Mouse (Mus musculus) WW6 (cell line): ENCODE measurements around the gene Mcu.

Experiments
- DNase-seq: peaks from one replicate; pipeline ENCODE4 v3.0.0-alpha.2; 2013; ENCODE audit warnings: low read depth, low spot score

The Mcu gene

DNA sequence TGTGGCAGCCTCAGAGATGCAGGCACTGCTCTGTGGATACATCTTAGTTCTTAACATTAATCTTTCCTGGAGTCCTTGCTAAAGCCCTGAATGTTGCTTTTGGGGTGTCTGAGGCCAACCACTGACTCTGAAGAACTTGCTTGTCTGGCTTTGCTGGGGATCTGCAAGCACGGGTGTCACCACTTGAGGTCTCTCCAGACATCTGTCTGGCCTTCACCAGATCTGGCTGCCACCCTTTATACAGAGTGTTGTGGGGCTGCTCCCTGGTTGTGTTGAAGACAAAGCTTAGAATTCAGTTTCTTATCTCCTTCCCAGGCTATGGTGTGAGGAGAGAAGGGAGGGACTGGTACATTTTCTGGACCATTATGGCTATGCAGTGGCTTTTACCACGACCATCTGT lies 122.4 kb downstream of the Mcu start:
- no peak for DNase-seq

DNA sequence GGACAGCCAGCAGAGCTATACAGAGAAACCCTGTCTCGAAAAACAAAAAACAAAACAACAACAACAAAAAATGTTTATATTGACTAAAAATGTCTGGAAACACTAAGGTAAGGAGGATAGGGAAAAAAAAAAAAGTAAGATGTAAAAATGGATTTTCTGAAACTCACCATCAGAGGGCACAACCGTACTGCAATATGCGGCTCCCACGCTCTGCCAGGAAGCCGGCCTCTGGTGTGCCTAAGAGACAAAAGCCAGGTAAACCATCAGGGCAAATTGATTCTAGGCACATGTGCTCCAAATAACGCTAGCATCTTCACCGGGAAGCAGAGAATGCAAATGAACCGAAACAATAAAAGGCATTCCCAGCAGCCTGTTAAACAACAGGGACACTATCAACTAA lies 125.6 kb downstream of the Mcu start:
- no peak for DNase-seq

DNA sequence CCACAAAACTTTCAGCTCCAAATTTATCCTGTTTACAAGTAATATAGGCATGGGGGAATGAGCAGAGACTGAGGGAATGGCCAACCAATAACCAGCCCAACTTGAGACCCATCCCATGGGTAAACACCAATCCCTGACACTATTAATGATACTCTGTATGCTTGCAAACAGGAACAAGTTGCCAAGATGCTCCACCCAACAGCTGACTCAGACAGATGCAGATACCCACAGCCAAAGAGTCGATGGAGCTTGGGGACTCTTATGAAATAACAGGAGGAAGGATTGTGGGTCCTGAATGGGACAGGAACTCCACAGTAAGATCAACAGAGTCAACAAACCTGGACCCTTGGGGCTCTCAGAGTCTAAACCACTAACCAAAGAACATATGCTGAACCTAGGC lies 127.1 kb downstream of the Mcu start:
- no peak for DNase-seq

DNA sequence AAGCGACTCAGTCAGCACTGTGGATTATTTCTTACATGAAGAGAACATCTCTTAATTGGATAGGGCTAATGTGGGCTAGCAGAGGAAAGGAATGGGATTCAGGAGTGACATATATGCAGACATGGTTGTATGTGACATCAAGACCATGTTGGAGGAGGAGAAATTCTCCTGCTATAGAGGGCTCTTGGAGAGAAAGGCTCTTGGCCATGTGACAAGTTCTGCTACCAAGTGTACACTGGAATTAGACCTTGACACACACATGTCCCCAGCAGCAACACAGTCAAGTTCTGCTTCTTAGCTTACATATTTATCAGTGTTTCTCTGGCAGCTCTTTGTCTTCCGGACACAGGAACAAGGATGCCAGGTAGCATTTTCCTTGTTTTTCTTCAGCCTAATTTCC lies 129.1 kb downstream of the Mcu start:
- DNase-seq: no peak

DNA sequence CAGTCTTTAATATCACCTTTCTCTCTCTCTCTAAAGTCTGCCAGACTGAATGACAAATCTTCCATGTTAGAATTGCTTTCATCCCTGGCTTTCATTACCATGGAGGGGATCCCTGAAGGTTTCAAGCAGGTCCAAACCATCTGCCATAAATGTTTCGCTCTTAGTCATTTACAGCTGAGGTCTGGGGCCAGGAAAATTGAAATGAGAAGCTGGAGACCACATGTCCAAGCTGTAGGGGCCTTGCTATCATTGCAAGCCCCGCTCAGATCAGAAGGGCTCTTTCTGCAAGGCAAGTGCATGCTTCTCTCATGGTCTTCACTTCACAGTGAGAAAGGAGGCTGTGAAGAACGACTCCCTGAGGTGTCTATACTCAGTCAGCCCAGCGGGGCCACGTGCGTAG lies 132.2 kb downstream of the Mcu start:
- DNase-seq: no peak

DNA sequence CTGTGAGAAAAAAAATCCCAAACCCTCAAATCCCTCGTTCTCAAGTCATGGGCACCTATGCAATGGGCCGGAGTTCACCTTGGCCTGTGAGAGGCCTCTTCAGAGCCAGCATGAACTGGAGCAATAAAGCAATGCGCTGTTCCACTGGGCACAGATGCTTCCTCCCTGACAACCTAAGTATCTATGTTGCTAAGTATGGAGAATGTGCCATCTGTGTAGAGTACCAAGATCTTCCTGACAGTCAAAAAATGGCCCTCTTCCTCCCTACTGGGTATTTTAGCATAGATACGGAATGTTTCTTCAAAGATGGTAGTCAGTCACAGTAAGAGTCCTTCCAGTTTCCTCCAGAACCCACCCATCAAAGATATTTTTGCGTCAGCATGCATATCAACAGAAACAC lies 135.1 kb downstream of the Mcu start:
- no peak for DNase-seq

DNA sequence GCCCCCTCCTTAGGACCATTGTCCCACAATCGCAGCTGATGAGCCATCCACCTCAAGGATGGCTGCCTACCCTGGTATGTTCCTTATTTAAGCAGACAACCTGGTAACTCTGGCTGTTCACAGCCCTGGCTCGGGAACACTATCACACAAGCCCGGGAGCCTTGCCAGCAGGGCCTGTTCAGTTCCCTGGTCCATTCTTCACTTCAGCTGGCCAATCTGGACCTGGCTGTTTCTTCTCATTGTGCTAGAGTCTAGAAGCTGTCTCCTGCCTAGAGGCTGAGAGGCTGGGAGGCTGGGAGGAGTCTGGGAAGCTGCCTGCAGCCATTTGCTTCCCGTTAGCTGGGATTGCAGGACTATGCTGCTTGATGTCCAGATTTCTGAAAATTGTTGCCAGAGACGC lies 146.0 kb downstream of the Mcu start:
- no peak for DNase-seq

DNA sequence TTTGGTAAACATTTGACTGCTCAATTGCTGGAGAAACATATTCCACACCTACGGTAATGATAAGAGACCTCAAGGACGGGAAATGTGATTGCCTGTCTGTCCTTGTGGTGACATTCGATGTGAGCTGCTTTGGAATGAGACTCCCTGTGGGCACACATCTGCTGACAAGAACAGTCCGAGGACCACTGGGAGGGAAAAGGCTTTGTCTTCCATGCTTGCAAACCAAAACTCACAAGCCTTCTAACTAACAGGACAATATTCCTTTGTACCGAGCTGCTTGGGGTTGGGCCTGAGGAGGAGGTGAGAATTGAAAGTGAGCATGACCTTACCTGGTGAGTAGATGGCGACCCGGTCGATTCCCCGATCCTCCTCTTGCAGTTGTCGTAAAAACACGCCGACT lies 149.2 kb downstream of the Mcu start:
- no peak for DNase-seq

DNA sequence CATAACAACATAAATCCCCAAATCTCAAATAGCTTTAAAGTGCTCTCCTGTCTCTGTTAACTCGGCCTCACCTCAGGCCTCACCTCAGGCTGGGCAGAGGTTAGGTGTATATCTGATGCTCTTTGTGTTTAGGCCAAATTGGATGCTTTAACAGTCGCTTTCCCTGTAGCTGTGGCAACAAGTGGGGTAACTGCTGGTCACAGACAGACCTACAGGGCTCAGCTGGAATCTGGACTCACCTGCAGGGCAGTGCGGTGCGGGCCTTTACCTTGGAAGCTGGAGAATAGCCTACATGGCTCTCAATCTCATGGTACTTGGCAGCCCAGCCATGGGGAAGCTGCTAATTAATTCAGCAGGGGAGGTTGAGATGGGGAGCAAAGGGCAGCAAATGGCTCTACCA lies 149.9 kb downstream of the Mcu start:
- no peak for DNase-seq

DNA sequence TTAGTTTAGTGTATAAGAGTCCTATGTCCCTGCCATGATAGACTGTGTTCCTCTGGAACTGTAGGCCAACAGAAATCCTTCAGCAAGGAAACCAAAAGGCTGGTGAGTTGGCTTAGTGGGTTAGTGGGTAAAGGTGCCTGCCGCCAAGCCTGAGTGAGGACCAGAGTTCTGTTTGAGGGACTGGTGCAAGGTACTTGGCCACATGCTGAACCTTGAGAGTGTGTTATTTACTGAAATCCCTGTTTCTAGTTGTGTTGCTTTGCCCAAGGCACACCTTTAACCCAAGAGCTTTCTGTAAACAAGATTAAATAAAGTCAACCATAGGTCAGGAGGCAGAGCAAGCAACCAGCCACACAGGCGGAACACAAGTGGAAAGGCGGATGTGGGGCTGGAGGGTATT lies 150.9 kb downstream of the Mcu start:
- DNase-seq: no peak

DNA sequence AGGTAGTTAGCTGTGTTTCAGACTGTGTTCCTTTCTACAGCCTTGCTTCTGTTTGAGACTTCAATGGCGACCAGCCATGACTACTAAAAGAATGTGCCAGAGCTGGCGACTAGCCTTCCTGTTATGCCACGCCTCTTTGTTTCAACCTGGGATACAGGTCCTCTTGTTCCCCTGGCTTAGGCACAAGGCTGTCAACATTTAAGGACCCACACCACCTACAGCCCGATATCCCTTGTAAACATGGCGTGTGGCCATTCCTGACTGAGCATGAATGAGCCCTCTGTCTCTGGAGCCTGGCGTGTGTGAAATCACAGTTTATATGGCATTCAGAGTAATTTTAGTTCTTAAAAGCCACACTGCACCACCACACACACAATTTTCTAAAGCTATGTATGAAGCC lies 154.2 kb downstream of the Mcu start:
- no peak for DNase-seq

DNA sequence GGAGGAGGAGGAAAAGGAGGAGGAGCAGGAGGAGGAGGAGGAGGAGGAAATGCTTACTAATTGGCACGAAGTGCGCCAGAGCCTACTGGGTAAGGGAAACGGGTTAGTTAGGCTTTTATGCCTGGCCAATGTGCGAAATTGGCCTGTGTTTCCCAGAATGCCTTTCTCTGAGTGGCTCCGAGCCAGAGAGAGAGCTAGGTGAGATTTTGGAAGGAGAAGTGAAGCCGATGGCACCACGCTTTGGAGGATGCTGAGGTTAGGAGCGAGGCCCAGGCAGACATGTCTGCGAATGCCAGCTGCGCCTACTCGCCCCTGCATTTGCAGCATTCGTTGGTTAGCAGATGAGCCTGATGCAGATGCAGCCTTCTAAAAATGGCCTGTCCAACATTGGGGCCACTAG lies 156.7 kb downstream of the Mcu start:
- DNase-seq: no peak

DNA sequence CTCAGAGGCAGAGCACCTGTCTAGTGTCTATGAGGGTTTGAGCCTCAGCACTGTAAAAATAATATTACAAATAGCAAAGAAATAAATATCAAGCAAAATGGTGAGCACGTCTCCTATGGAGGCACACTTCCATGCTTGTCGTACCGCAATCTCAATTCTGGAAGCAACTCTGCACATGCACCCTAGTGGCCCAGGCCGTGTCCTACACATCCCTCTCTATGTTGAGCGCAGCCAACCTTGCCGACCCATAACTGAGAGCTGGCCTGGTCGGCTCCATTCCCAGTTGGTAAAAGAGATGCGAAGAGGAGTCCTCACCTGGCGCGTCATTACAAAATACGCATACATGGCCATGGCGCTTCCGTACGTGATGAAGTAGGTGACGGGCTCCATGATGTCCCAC lies 161.9 kb downstream of the Mcu start:
- peak; percentile 22 for DNase-seq

DNA sequence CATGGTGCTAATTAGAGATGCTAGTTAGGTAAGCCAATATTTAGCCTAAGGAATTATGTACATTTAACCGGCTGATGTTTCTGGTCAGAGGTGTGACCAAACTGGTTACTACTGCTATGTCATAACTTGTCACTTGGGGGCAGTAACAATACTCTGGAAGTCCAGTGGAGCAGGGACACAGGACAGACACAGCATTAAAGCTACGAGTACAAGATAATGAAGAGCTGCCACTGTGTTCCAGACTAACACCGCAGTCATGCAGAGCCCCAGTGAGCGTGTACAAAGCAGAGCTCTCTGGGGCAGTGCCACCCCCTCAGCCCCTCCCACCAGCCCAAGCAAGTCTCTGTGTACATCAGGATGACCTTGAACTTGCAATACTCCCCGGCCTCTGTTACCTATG lies 164.7 kb downstream of the Mcu start:
- DNase-seq: no peak

DNA sequence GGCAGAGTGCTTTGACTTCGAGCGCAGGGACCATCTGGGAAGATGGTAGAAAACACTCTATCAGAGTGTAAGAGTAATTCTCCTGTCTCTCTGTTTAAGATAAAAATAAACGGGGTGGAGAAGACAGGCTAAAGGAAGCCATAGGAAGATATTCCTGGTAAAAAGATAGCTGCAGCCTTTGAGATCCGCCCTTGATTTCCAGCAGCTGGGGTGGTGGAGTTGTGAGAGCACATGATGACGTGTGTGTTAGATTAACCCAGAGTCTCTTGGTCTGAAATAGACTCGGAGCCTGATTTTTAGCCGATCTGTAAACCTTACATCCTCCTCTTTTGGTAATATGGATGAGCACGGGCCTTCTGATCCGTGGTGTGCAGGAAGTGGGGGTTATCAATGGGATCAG lies 168.9 kb downstream of the Mcu start:
- DNase-seq: no peak

DNA sequence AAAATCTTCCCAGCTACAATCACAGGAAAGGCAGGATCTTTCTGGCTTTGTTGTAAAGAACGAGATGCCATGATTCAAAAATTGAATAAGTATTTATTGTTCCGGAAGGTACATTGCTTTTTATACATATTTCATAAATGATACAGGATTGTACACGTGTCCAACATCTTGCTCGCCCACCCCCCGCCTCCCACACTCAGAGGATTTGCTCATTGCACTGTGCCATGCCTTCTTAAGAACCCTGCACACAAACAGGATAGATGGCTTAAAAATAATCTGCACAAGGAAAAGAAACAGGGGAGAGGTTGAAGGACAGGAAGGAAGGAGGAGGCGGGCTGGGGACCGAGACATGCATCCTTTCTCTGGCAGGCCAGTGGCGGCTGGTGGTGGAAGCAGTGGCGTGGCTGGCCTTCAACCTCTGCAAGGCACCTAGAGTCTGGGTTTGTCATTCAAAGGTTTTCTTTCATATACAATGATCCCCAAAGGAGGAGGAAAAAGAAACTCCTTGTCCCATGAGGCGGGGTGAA lies 169.5 kb downstream of the Mcu start:
- no peak for DNase-seq

DNA sequence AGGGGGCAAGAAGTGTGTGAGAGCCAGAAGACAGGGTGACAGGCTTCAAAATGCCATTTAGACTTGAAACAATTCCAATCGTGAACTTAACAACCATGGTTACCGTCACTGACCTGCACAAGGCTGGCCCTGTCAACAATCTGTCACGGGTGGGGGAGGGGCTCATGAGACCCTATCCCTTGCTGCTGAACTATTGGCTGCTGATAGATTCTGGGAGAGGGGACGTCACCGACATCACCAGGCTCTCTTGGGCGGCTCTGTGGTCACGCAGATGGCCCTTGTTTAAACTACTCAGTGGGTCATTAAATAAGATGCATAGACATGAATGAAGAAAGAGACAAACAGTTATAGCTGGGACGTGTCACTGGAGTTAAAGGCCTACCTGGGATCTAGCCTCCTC lies 171.9 kb downstream of the Mcu start:
- DNase-seq: no peak

DNA sequence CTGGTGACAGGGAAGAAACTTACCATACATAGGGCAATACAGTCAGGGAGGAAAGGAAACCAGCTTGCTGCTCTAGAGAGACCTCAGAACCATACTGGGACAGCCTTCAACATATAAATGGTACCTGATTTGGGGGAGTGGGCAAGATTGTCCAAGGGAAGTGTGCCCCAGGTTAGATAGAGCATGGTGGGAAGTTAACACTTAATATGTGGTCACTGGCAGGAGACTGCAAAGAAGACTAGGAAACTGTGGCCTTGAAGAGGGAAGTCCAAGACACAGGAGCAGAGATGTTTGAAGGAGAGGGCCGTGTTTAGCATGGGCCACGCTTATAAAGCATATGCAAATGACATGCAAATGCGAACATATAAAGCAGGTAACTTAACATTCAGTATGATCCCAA lies 172.4 kb downstream of the Mcu start:
- DNase-seq: no peak

DNA sequence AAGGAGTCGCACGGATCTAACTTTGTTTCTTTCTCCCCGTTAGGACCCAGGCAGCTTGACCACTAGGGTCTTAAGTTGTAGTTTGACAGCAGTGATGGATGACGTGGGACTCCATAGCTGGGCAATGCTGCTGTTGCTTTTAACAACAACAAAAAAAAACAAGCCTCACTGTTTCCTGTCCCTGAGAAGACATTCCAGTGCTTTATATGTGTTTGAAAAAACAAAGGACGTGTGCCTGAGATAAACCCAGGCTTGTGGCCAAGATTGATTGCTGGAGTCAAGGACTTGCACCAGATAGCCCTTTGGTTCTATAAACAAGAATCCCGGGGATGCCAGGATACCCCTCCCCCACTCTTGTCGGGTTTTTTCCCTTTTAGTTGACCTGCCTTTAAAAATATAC lies 173.3 kb downstream of the Mcu start:
- DNase-seq: no peak

DNA sequence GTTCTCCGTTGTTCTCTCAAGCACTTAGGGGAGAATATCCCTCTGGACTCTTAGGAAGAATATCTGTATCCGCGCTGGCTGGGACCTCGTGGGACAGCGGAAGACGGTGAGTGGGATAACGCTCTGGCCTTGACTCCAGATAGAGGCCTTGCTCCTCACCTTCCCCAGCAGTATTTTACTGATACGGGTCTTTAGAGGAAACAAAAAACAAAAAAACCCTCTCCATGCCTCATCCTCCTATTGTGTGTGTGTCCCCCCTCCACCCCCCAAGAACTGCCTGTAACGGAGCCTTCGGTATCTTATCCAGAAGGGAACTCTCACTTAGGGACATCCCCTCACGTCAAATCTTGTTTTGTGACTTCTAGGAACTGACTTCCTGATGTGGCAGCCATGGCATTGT lies 174.8 kb downstream of the Mcu start, which contains the start of gene Oit3:
Gene Oit3, minus strand, starts transcription at position 44 of the 400 bp plus-strand sequence.
- DNase-seq: no peak

DNA sequence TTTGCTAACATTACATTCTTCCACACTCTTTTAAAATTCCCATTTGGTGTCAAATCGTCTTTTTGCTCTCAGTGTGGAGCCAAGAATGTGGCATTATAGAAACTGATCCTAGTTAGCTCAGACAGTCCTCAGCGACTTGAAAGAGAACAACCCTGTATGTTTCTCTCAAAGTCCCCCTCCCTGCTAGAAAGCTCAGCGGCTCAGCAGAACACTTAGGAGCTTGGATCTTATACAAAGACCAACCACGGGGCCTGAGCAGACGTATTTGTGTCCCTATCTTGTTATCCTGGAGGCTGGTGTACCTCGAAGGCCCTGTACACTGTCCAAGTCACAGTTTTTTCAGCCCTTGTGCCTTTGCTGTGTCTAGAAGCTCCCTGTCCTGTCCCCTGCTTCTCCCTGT lies 176.3 kb downstream of the Mcu start:
- no peak for DNase-seq

DNA sequence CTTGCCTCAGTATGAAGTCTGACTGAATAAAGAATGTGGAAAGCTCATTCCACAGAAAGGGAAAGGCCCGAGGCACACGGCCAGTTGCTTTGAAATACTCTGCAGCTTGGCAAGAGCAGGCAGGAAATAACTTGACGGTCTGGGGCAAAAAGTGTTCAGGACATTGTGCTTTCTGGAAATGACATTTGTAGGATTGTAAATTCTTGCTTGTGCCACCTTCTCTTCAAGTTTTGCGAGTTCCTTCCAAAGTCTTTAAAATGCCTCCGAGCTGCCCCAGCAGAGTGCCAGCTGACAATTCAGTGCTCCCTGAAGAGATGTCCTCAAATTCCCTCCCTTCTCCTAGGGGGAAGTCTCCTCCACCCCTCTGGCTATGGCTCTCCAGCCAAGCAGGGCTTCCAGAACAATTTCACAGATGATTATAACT lies 177.0 kb downstream of the Mcu start:
- no peak for DNase-seq

DNA sequence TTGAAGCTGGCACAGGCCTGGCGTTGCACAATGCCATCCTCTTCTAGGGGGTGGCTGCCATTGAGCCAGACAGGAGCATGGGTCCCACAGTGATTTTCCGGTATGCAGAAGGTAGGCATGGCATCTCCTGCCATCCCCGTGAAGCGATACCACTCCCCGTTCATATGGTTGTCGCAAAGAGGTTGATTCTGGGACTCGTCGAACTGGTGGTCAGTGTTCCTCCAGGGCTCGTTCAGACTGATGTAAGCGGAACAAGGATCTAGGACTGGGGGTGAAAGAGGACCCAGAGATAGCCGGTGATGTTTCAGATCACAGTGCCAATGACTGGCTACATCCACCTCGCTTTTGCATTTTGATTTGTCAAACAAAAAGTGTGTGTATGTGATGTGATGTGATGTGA lies 177.8 kb downstream of the Mcu start:
- DNase-seq: no peak

DNA sequence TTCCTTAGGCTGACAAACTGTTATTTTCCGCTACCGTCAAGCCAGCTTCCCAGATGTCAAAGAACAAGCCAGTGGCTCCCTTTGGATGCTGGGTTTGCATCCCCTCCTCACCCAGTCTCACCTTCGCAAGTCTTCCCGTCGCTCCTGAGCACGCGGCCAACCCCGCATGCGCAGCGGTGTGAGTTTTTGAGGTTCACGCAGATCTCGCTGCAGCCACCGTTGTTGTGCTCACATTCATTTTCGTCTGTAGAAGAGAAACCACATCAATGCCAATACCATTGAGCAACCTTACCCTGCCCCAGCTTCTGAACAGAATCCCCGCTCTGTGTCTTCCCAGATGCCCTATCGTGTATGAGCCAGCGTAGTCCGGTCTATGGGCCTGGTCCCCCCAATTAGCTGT lies 180.7 kb downstream of the Mcu start:
- DNase-seq: no peak
